Mouse (Mus musculus): Measurements from ENCODE around the gene Mon2.
A peak's percentile ranks its signal among the peaks of the same experiment; 100 is the strongest.

Mon2 gene

GRCm38 (mm10) chr10:123076245-123077023, at the start of gene Mon2:
Gene Mon2 (minus strand): TSS chr10:123076505.
- peak; percentile 89 to 95 for DNase-seq (ENCODE audit: low spot score in 2 of 2)

- DNase-seq (ENCODE audit: low spot score in 2 of 2): no peak
Observed at GRCm38 (mm10) chr10:123120666-123121392, 44.5 kb upstream of the Mon2 start.

- DNase-seq (ENCODE audit: low spot score in 2 of 2): no peak
Observed at GRCm38 (mm10) chr10:123116861-123117260, 40.6 kb upstream of the Mon2 start.

GRCm38 (mm10) chr10:123113466-123113865, 37.2 kb upstream of the Mon2 start:
- no peak for DNase-seq (ENCODE audit: low spot score in 2 of 2)

GRCm38 (mm10) chr10:123112787-123113168, 36.5 kb upstream of the Mon2 start:
- DNase-seq (ENCODE audit: low spot score in 2 of 2): no peak

- DNase-seq (ENCODE audit: low spot score in 2 of 2): no peak
Observed at GRCm38 (mm10) chr10:123112056-123112786, 35.9 kb upstream of the Mon2 start.

- DNase-seq (ENCODE audit: low spot score in 2 of 2): no peak
Observed at GRCm38 (mm10) chr10:123110548-123110947, 34.2 kb upstream of the Mon2 start.

- no peak for DNase-seq (ENCODE audit: low spot score in 2 of 2)
Observed at GRCm38 (mm10) chr10:123108527-123108926, 32.2 kb upstream of the Mon2 start.

- DNase-seq (ENCODE audit: low spot score in 2 of 2): no peak
Observed at GRCm38 (mm10) chr10:123108121-123108520, 31.8 kb upstream of the Mon2 start.

GRCm38 (mm10) chr10:123101303-123101702, 25.0 kb upstream of the Mon2 start:
- no peak for DNase-seq (ENCODE audit: low spot score in 2 of 2)

GRCm38 (mm10) chr10:123100584-123100983, 24.3 kb upstream of the Mon2 start:
- no peak for DNase-seq (ENCODE audit: low spot score in 2 of 2)

GRCm38 (mm10) chr10:123094504-123094903, 18.2 kb upstream of the Mon2 start:
- DNase-seq (ENCODE audit: low spot score in 2 of 2): no peak

GRCm38 (mm10) chr10:123092577-123092976, 16.3 kb upstream of the Mon2 start:
- no peak for DNase-seq (ENCODE audit: low spot score in 2 of 2)

- peak in 1 of 2 experiments; percentile 62 for DNase-seq (ENCODE audit: low spot score in 2 of 2)
Observed at GRCm38 (mm10) chr10:123091737-123092136, 15.4 kb upstream of the Mon2 start.

GRCm38 (mm10) chr10:123089425-123089930, 13.2 kb upstream of the Mon2 start:
- DNase-seq (ENCODE audit: low spot score in 2 of 2): no peak

- no peak for DNase-seq (ENCODE audit: low spot score in 2 of 2)
Observed at GRCm38 (mm10) chr10:123086847-123087246, 10.5 kb upstream of the Mon2 start.

- peak in 1 of 2 experiments; percentile 19 for DNase-seq (ENCODE audit: low spot score in 2 of 2)
Observed at GRCm38 (mm10) chr10:123084900-123085641, 8.8 kb upstream of the Mon2 start.

GRCm38 (mm10) chr10:123084307-123084706, 8.0 kb upstream of the Mon2 start:
- no peak for DNase-seq (ENCODE audit: low spot score in 2 of 2)

- DNase-seq (ENCODE audit: low spot score in 2 of 2): no peak
Observed at GRCm38 (mm10) chr10:123075751-123076242, 508 bp downstream of the Mon2 start.

- no peak for DNase-seq (ENCODE audit: low spot score in 2 of 2)
Observed at GRCm38 (mm10) chr10:123071997-123072396, 4.3 kb downstream of the Mon2 start.

- DNase-seq (ENCODE audit: low spot score in 2 of 2): no peak
Observed at GRCm38 (mm10) chr10:123063021-123063420, 13.3 kb downstream of the Mon2 start.
